Mouse (Mus musculus): ENCODE measurements around the gene Ncoa7.

- TF ChIP-seq MAX (IDR thresholded peaks at IDR 0.05) = no peak
- no peak for TF ChIP-seq CTCF (IDR thresholded peaks at IDR 0.05; ENCODE audit: control insufficient read depth, insufficient read depth, insufficient read length)
- TF ChIP-seq MYOG (IDR thresholded peaks at IDR 0.05; ENCODE audit: control insufficient read depth, extremely low read depth, insufficient read length) = no peak
- TF ChIP-seq CEBPB (IDR thresholded peaks at IDR 0.05; ENCODE audit: low read depth) = no peak
- no peak for TF ChIP-seq USF1 (IDR thresholded peaks at IDR 0.05; ENCODE audit: low read depth)
- TF ChIP-seq FOSL1 (IDR thresholded peaks at IDR 0.05; ENCODE audit: insufficient read depth, low read length, poor library complexity, severe bottlenecking) = peak; percentile 7
- TF ChIP-seq MYOD1 (IDR thresholded peaks at IDR 0.05; ENCODE audit: control insufficient read depth, insufficient read length, low read depth) = peak; percentile 36
Measured at GRCm38 (mm10) chr10:30799713-30800450, 3.2 kb downstream of the Ncoa7 start.

Measured in C2C12 (cell line).